Mouse (Mus musculus) Patski (cell line): ENCODE measurements around the gene Lrit3. TPM values are rescaled to one million over a fixed set of nuclear protein-coding genes. Genes with fewer than 3 reads are reported as not detected.

Experiments
- ATAC-seq: fragments of 100-300 bp; one replicate; pipeline ENCODE4 v1.8.0; 2021
- CTCF ChIA-PET: fragments of 350-600 bp; sonication (Branson Sonifier 250); formaldehyde crosslinking; loops from one replicate; lab custom pipeline; 2022; ENCODE audit warnings: inconsistent platforms; lab: Charles Lee
- POLR2A ChIA-PET: fragments of 350-600 bp; sonication (Branson Sonifier 250); formaldehyde crosslinking; loops from one replicate; lab custom pipeline; 2022; ENCODE audit warnings: antibody characterized with exemption, inconsistent platforms; lab: Charles Lee
- DNase-seq: peaks from one replicate; pipeline ENCODE4 v3.0.0-alpha.2; 2011; ENCODE audit warnings: low read depth, low spot score
- H3K27me3 ChIP-seq: fragments of 371-371 bp; one replicate; pipeline ENCODE4 v1.5.1; 2021
- CTCF ChIP-seq: fragments of 100-300 bp; IDR thresholded peaks from one replicate; pipeline ENCODE4 v1.5.1; 2021
- in situ Hi-C: fragments of 300-500 bp; cut with MboI; formaldehyde crosslinking; loops from 3 replicates; pipeline ENCODE4 v1.11.1; 2018; ENCODE audit warnings: low pct_unique_long_range_greater_than_20kb, mixed read lengths
- polyA plus RNA-seq: library from polyadenylated mRNA; unstranded; gene quantifications from one replicate; pipeline ENCODE4 v1.2.3, GENCODE M21; 2021

The Lrit3 gene
- polyA plus RNA-seq, 1 experiment from 2014 or later: not detected

DNA sequence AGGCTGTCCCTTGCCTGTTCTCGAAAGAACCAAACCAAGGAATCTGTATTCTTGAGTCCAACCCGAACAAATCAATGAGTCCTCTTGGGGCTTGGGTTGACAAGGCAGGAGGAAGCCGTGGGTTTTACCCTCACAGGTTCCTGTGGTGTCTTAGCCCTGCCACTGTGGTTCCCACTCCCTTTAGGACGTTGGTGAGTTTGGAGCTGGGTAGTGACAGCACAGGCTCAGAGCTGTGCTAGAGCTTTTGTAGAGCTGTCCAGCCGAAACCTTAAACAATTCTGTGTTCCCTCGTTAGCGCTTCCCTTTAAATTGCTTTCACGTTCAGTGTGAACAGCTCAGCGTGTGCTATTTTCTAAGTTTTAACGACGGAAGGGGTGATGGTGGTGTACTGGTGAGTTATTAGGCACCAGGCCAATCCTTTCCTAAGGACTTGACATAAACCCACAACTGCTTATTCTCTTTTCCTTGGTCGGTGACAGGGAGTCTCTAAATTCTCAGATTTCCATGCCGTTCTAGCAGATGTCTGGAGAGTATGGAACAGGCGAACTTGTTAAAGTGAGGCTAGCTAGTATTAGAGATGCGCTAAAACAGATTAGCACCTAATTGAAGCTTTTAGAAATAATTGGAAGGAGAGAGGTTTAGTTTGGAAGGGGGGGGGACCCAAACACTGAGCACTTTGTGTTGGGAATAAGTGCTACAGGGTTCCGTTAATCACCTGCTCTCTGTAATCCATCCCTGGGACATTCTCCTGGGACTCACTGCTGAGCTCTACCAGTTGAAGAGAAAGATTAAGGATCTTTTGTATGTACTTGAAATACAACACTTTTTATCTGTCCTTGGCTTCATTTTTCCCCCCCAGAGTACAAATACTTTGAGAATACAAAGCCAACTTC, 65.3 kb downstream of the Lrit3 start:
- POLR2A ChIA-PET: no interaction called here
- no peaks in the 10 kb centered on the region for H3K27me3 ChIP-seq
- ATAC-seq (no peak), DNase-seq (no peak)
- CTCF ChIA-PET: interaction anchor here (0.9 to 1.4 kb wide), 3 partner anchors 8 to 19 kb away, joined by 3 to 5 read pairs (median 4); no protein-coding TSS in a partner anchor
- no peak for TF ChIP-seq CTCF
- in situ Hi-C loops: no loop called here

Other genes with a start within 250 kb of the Lrit3 start
- 1.2 TPM for gene Egf, start 48.7 kb downstream of the Lrit3 start, polyA plus RNA-seq
- 0.30 TPM for gene Rrh, start 18.6 kb upstream of the Lrit3 start, polyA plus RNA-seq
- 96.2 TPM for gene Gar1, start 27.4 kb upstream of the Lrit3 start, polyA plus RNA-seq
- gene Cfi, start 31.9 kb upstream of the Lrit3 start, polyA plus RNA-seq: 1.3 TPM
- 33.3 TPM for gene Pla2g12a, start 74.6 kb upstream of the Lrit3 start, polyA plus RNA-seq
- gene Casp6, start 97.4 kb upstream of the Lrit3 start, polyA plus RNA-seq: 67.4 TPM
- 12.4 TPM for gene Mcub, start 166.2 kb upstream of the Lrit3 start, polyA plus RNA-seq